Mouse (Mus musculus): ENCODE data around the gene Tspan7. TPM values are rescaled to one million over a fixed set of nuclear protein-coding genes. Genes with fewer than 3 reads are reported as not detected.

Tspan7 gene
- total RNA-seq, 1 experiment, result 8.7 TPM

DNA sequence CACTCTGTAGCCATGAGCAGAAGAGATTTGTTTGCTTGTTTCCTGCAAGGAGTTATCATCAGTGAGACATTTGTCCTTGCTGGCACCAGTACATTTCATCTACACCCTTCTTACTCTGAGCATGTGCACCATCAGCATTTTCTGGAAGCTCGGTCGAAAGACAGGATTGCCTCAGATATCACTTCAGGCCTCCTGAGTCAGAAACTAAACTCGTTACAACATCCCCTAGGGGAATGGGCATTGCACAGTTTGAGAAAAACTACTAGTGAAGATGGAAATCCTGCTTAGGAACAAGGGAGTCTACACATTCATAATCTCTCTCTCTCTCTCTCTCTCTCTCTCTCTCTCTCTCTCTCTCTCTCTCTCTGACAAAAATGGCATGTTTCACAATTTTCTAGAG, 30.0 kb downstream of the Tspan7 start:
- no peak overlapping the region for H3K4me3 ChIP-seq (ENCODE audit: insufficient read depth in 1 of 2, low read depth in 1 of 2, low read length in 2 of 2, poor library complexity in 1 of 2, severe bottlenecking in 1 of 2)
- H3K27ac ChIP-seq (ENCODE audit: insufficient read depth, low read depth, low read length, poor library complexity, severe bottlenecking), result no peak overlapping the region
- H3K9me3 ChIP-seq (ENCODE audit: control insufficient read depth, insufficient read depth, low read depth, low read length), result no peaks in the 10 kb centered on the region
- H3K9ac ChIP-seq (ENCODE audit: insufficient read depth, low read depth, low read length, poor library complexity, severe bottlenecking), result no peak overlapping the region
- no peaks in the 10 kb centered on the region for H3K36me3 ChIP-seq (ENCODE audit: control insufficient read depth, insufficient read depth, low read length, poor library complexity, severe bottlenecking)
- DNase-seq (ENCODE audit: low read depth, low spot score), result no peak
- H3K4me1 ChIP-seq (ENCODE audit: control insufficient read depth in 2 of 2, insufficient read depth in 2 of 2, low read length in 2 of 2, poor library complexity in 1 of 2), result no peaks in the 10 kb centered on the region
- TF ChIP-seq CHD2 (IDR thresholded peaks at IDR 0.05; ENCODE audit: low read depth, low read length) (no peak), ZC3H11A (IDR thresholded peaks at IDR 0.05; ENCODE audit: borderline replicate concordance, low read depth, low read length) (no peak)
- in situ Hi-C loops (cut with MboI; ENCODE audit: low sequenced_read_pairs in 2 of 2, unreplicated experiment in 2 of 2), result no loop called here

DNA sequence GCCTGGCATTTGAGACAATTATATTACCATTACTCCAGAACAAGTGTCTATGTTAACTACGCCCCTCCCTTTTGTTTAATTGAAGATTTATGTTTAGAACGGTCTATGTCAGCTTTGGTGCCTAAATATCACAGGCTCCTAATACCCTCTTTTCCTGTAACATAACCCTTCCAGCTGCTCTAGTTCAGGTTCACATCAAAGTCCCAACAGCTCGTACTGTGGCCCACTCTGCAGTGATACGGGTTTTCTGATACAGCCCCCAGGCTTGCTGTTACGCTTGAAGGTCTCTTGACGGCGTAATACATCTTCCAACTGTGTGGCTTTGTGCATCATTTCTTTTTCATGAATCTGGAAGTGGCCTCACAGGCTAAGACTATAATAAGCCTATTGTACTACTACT, 31.5 kb downstream of the Tspan7 start:
- TF ChIP-seq CHD2 (IDR thresholded peaks at IDR 0.05; ENCODE audit: low read depth, low read length) (no peak), ZC3H11A (IDR thresholded peaks at IDR 0.05; ENCODE audit: borderline replicate concordance, low read depth, low read length) (no peak), HCFC1 (IDR thresholded peaks at IDR 0.05; ENCODE audit: borderline replicate concordance, insufficient read depth, low read length) (no peak), ZNF384 (IDR thresholded peaks at IDR 0.05; ENCODE audit: low read depth, low read length) (no peak), MAFK (IDR thresholded peaks at IDR 0.05; ENCODE audit: insufficient read depth, low read depth, low read length) (no peak)
- DNase-seq (ENCODE audit: low read depth, low spot score), result no peak
- Histone ChIP-seq H3K36me3 (ENCODE audit: control insufficient read depth, insufficient read depth, low read length, poor library complexity, severe bottlenecking) (no peaks in the 10 kb centered on the region), H3K9me3 (ENCODE audit: control insufficient read depth, insufficient read depth, low read depth, low read length) (no peaks in the 10 kb centered on the region), H3K9ac (ENCODE audit: insufficient read depth, low read depth, low read length, poor library complexity, severe bottlenecking) (no peak overlapping the region), H3K4me1 (ENCODE audit: control insufficient read depth in 2 of 2, insufficient read depth in 2 of 2, low read length in 2 of 2, poor library complexity in 1 of 2) (no peaks in the 10 kb centered on the region), H3K27ac (ENCODE audit: insufficient read depth, low read depth, low read length, poor library complexity, severe bottlenecking) (no peak overlapping the region), H3K4me3 (ENCODE audit: insufficient read depth in 1 of 2, low read depth in 1 of 2, low read length in 2 of 2, poor library complexity in 1 of 2, severe bottlenecking in 1 of 2) (no peak overlapping the region)
- in situ Hi-C loops (cut with MboI; ENCODE audit: low sequenced_read_pairs in 2 of 2, unreplicated experiment in 2 of 2), result no loop called here

DNA sequence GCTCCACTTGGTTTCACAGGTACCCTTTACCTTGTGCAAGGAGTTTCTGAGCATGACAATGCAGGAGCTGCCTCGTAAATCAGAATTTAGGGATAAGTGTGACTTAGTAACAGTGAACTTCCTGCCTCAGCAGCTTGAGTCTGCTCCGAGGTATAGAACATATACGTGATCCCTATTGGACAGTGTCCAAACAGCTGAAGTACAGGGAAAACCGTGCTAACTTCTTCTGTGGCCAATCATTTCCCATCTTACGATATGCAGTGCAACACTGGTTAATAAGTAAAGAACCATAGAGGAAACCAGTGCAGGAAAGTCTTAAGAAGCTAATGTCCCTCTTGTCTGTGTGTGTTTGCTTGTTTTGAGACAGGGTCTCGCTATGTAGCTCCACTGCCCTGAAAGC, 32.0 kb downstream of the Tspan7 start:
- no peak for TF ChIP-seq MAFK (IDR thresholded peaks at IDR 0.05; ENCODE audit: insufficient read depth, low read depth, low read length)
- TF ChIP-seq HCFC1 (IDR thresholded peaks at IDR 0.05; ENCODE audit: borderline replicate concordance, insufficient read depth, low read length), result no peak
- Histone ChIP-seq H3K36me3 (ENCODE audit: control insufficient read depth, insufficient read depth, low read length, poor library complexity, severe bottlenecking) (no peaks in the 10 kb centered on the region), H3K9ac (ENCODE audit: insufficient read depth, low read depth, low read length, poor library complexity, severe bottlenecking) (no peak overlapping the region), H3K4me3 (ENCODE audit: insufficient read depth in 1 of 2, low read depth in 1 of 2, low read length in 2 of 2, poor library complexity in 1 of 2, severe bottlenecking in 1 of 2) (no peak overlapping the region), H3K4me1 (ENCODE audit: control insufficient read depth in 2 of 2, insufficient read depth in 2 of 2, low read length in 2 of 2, poor library complexity in 1 of 2) (no peaks in the 10 kb centered on the region), H3K27ac (ENCODE audit: insufficient read depth, low read depth, low read length, poor library complexity, severe bottlenecking) (no peak overlapping the region), H3K9me3 (ENCODE audit: control insufficient read depth, insufficient read depth, low read depth, low read length) (no peaks in the 10 kb centered on the region)
- DNase-seq (ENCODE audit: low read depth, low spot score), result no peak
- in situ Hi-C loops (cut with MboI; ENCODE audit: low sequenced_read_pairs in 2 of 2, unreplicated experiment in 2 of 2), result no loop called here

DNA sequence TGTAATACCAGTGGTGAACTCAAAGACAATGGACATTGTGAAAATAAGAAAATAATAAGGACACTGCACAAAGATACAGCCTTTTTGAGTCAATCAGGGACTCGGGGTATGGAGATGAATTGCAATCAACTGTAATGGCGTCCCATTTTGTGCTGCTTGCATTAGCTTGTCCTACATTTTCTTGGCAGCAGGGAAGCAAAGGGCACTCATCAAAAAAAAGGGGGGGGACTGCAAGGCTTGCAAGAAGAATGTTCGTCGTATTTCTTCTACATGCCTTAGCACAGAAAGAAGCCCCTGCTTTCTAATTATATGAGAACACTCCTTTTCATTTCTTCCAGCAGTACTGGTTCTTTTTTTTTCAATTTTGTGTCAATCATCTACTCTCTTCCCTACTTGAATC, 32.8 kb downstream of the Tspan7 start:
- Histone ChIP-seq H3K9me3 (ENCODE audit: control insufficient read depth, insufficient read depth, low read depth, low read length) (no peaks in the 10 kb centered on the region), H3K4me3 (ENCODE audit: insufficient read depth in 1 of 2, low read depth in 1 of 2, low read length in 2 of 2, poor library complexity in 1 of 2, severe bottlenecking in 1 of 2) (no peak overlapping the region), H3K9ac (ENCODE audit: insufficient read depth, low read depth, low read length, poor library complexity, severe bottlenecking) (no peak overlapping the region), H3K36me3 (ENCODE audit: control insufficient read depth, insufficient read depth, low read length, poor library complexity, severe bottlenecking) (no peaks in the 10 kb centered on the region), H3K4me1 (ENCODE audit: control insufficient read depth in 2 of 2, insufficient read depth in 2 of 2, low read length in 2 of 2, poor library complexity in 1 of 2) (no peaks in the 10 kb centered on the region), H3K27ac (ENCODE audit: insufficient read depth, low read depth, low read length, poor library complexity, severe bottlenecking) (no peak overlapping the region)
- DNase-seq (ENCODE audit: low read depth, low spot score), result no peak
- TF ChIP-seq ZNF384 (IDR thresholded peaks at IDR 0.05; ENCODE audit: low read depth, low read length) (no peak), CHD2 (IDR thresholded peaks at IDR 0.05; ENCODE audit: low read depth, low read length) (no peak), MAFK (IDR thresholded peaks at IDR 0.05; ENCODE audit: insufficient read depth, low read depth, low read length) (no peak), ZC3H11A (IDR thresholded peaks at IDR 0.05; ENCODE audit: borderline replicate concordance, low read depth, low read length) (no peak), HCFC1 (IDR thresholded peaks at IDR 0.05; ENCODE audit: borderline replicate concordance, insufficient read depth, low read length) (no peak)
- in situ Hi-C loops (cut with MboI; ENCODE audit: low sequenced_read_pairs in 2 of 2, unreplicated experiment in 2 of 2), result no loop called here

DNA sequence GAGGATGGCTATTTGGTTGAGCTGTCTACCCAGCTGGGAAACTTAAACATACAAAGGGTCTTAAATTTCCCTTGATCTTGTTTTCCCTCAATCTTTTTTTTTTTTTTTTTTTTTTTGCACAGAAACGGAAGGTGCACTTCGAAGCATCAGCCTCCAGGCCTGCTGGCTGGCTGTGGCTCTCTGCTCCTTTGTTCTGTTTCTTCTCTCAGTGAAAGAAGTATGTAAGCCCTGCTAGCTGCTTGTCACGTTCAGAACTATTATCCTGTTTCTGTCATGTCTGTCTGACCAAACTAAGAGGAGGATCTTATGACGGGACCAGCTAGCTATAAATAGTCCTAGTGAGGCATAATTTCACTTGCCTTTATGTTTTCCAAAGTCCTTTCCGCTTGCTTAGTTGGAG, 33.6 kb downstream of the Tspan7 start:
- TF ChIP-seq ZC3H11A (IDR thresholded peaks at IDR 0.05; ENCODE audit: borderline replicate concordance, low read depth, low read length), result no peak
- no peak for TF ChIP-seq ZNF384 (IDR thresholded peaks at IDR 0.05; ENCODE audit: low read depth, low read length)
- TF ChIP-seq MAFK (IDR thresholded peaks at IDR 0.05; ENCODE audit: insufficient read depth, low read depth, low read length), result no peak
- TF ChIP-seq HCFC1 (IDR thresholded peaks at IDR 0.05; ENCODE audit: borderline replicate concordance, insufficient read depth, low read length), result no peak
- no peak for TF ChIP-seq CHD2 (IDR thresholded peaks at IDR 0.05; ENCODE audit: low read depth, low read length)
- no peak for DNase-seq (ENCODE audit: low read depth, low spot score)
- H3K36me3 ChIP-seq (ENCODE audit: control insufficient read depth, insufficient read depth, low read length, poor library complexity, severe bottlenecking), result no peaks in the 10 kb centered on the region

More for the DNA sequence above, 33.6 kb downstream of the Tspan7 start:
- H3K4me3 ChIP-seq (ENCODE audit: insufficient read depth in 1 of 2, low read depth in 1 of 2, low read length in 2 of 2, poor library complexity in 1 of 2, severe bottlenecking in 1 of 2), result no peak overlapping the region
- H3K9ac ChIP-seq (ENCODE audit: insufficient read depth, low read depth, low read length, poor library complexity, severe bottlenecking), result no peak overlapping the region
- no peaks in the 10 kb centered on the region for H3K9me3 ChIP-seq (ENCODE audit: control insufficient read depth, insufficient read depth, low read depth, low read length)
- in situ Hi-C loops (cut with MboI; ENCODE audit: low sequenced_read_pairs in 2 of 2, unreplicated experiment in 2 of 2), result no loop called here
- no peaks in the 10 kb centered on the region for H3K4me1 ChIP-seq (ENCODE audit: control insufficient read depth in 2 of 2, insufficient read depth in 2 of 2, low read length in 2 of 2, poor library complexity in 1 of 2)
- H3K27ac ChIP-seq (ENCODE audit: insufficient read depth, low read depth, low read length, poor library complexity, severe bottlenecking), result no peak overlapping the region

Data from ES-E14 (cell line).